Mouse (Mus musculus) heart, adult 2 months (tissue): ENCODE data around the gene Tor1aip2. TPM values are rescaled to one million over a fixed set of nuclear protein-coding genes. Genes with fewer than 3 reads are reported as not detected.

Source experiments
- DNase-seq, 2 experiments: peaks; one replicate each; pipeline ENCODE4 v3.0.0; 2021
- H3K27ac ChIP-seq: fragments of 200-600 bp; 2 replicates; pipeline ENCODE4 v1.8.1; 2022
- H3K27me3 ChIP-seq: fragments of 200-500 bp; 2 replicates; pipeline ENCODE4 v1.6.1; 2012; ENCODE audit warnings: mild to moderate bottlenecking, low read length, inconsistent platforms, mixed read lengths; ENCODE audit not compliant: control insufficient read depth, insufficient read depth
- H3K36me3 ChIP-seq: fragments of 200-500 bp; 2 replicates; pipeline ENCODE4 v1.6.1; 2012; ENCODE audit warnings: low read length, inconsistent platforms; ENCODE audit not compliant: control insufficient read depth, insufficient read depth
- H3K4me1 ChIP-seq: fragments of 200-500 bp; 2 replicates; pipeline ENCODE4 v1.6.1; 2011; ENCODE audit warnings: low read length; ENCODE audit not compliant: control insufficient read depth, insufficient read depth
- H3K4me3 ChIP-seq: fragments of 200-600 bp; 2 replicates; pipeline ENCODE4 v1.8.1; 2022
- H3K79me2 ChIP-seq: fragments of 200-500 bp; replicated peaks from 2 replicates; pipeline ENCODE4 v1.6.1; 2012; ENCODE audit warnings: mild to moderate bottlenecking, inconsistent platforms, low read length, moderate library complexity, mixed read lengths; ENCODE audit not compliant: control insufficient read depth, insufficient read depth
- H3K9ac ChIP-seq: fragments of 200-500 bp; 2 replicates; pipeline ENCODE4 v1.6.1; 2012; ENCODE audit warnings: low read depth, mild to moderate bottlenecking, control low read depth, inconsistent platforms, low read length, mixed read lengths
- CTCF ChIP-seq: fragments of 200-600 bp; IDR thresholded peaks from 2 replicates; pipeline ENCODE4 v1.8.1; 2022; ENCODE audit warnings: antibody characterized with exemption, mild to moderate bottlenecking, moderate library complexity
- EP300 ChIP-seq: fragments of 200-500 bp; IDR thresholded peaks from 2 replicates; pipeline ENCODE4 v1.6.1; 2011; ENCODE audit warnings: low read depth, low read length, control low read depth; ENCODE audit not compliant: insufficient read depth
- POLR2A ChIP-seq: fragments of 200-500 bp; IDR thresholded peaks from 2 replicates; pipeline ENCODE4 v1.6.1; 2011; ENCODE audit warnings: mild to moderate bottlenecking, low read depth, low read length, control low read depth; ENCODE audit not compliant: insufficient read depth
- WGBS: fragments of 180-500 bp; shearing (Covaris S2); methylation state at CpG from one replicate; pipeline ENCODE4 v1.1.7; 2018; 5-methylcytosine and 5-hydroxymethylcytosine counted together
- intact Hi-C: fragments of 180-260 bp; cut with DNase I; formaldehyde crosslinking; loops from one replicate; pipeline ENCODE4 v1.15.1; 2025
- polyA plus RNA-seq: library from polyadenylated mRNA; depleted of rRNA; stranded (reverse); fragments of >200 nt; gene quantifications from 2 replicates; pipeline ENCODE4 v1.2.3, GENCODE M21; 2012
- total RNA-seq, 2 experiments: library from RNA; stranded (reverse); gene quantifications; 2 replicates each; pipeline ENCODE4 v1.2.3; 2021

Tor1aip2 gene
- total and polyA plus RNA-seq, 3 experiments = 40.3 to 51.0 (median 42.9) TPM

DNA sequence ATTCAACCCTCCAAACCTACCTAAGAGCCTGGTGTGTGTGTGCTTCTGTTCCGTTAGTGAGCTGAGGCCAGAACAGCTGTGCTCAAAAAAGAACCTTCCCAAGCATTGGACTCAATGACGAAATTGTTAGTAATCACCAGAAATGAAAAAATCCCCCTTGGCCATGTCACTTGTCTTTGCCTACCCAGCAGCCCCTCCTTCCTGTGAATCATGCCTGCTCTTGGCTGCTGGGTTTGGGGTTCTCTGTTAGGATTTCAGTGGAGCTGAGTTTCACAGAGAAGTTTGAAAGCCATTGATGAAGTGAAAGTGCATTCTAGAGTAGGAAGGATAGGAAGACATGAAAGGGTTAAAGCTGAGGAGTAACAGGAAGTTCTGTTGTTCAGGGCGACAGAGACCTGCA, 30.9 kb downstream of the Tor1aip2 start:
- 46% methylated on average over 3 of the region's 3 CpGs for WGBS

DNA sequence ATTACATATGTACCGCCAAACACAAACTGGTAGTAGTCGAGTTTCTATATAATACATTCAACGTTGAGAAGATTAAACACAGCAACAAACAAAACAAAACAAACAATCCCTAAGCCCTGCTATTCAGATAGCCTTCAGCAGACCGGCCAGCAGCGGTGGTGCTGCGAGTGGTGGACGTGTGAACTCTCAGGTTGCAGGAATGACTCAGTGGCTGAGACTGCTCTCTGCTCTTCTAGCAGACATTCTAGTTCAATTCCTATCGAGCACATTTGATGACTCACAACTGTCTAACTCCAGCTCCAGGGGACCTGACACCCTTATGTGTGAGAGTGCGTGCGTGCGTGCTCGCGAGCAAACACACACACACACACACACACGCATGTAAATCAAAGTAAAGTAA, 34.9 kb downstream of the Tor1aip2 start:
- Histone ChIP-seq H3K36me3 (no peaks in the 10 kb centered on the region; the same call in 1 of the 2 replicates), H3K9ac (no peak overlapping the region), H3K79me2 (no peaks in the 10 kb centered on the region), H3K4me3 (no peak overlapping the region), H3K27ac (no peak overlapping the region), H3K4me1 (peaks cover 2% of the 10 kb centered on the region), H3K27me3 (no peaks in the 10 kb centered on the region)
- DNase-seq = no peak
- WGBS = 53% methylated on average over 14 of the region's 14 CpGs
- intact Hi-C loops = no loop called here
- TF ChIP-seq POLR2A (no peak), CTCF (no peak), EP300 (no peak)

More for the DNA sequence above, 30.9 kb downstream of the Tor1aip2 start:
- Histone ChIP-seq H3K27ac (no peak overlapping the region), H3K4me3 (no peak overlapping the region), H3K9ac (no peak overlapping the region), H3K79me2 (no peaks in the 10 kb centered on the region), H3K36me3 (no peaks in the 10 kb centered on the region; the same call in 1 of the 2 replicates), H3K27me3 (no peaks in the 10 kb centered on the region), H3K4me1 (peaks cover 2% of the 10 kb centered on the region)
- intact Hi-C loops = no loop called here
- TF ChIP-seq EP300 (no peak), CTCF (no peak), POLR2A (no peak)
- DNase-seq = no peak

- Histone ChIP-seq H3K27ac (no peak overlapping the region), H3K4me3 (no peak overlapping the region), H3K27me3 (no peaks in the 10 kb centered on the region), H3K9ac (no peak overlapping the region), H3K4me1 (no peaks in the 10 kb centered on the region; the same call in 1 of the 2 replicates), H3K79me2 (no peaks in the 10 kb centered on the region), H3K36me3 (no peaks in the 10 kb centered on the region)
- WGBS = 60% methylated on average over 15 of the region's 15 CpGs
- DNase-seq = no peak
- intact Hi-C loops = no loop called here
- TF ChIP-seq EP300 = no peak
- TF ChIP-seq CTCF = no peak
- no peak for TF ChIP-seq POLR2A
Measured at GRCm38 (mm10) chr1:156073169-156073821, 38.1 kb downstream of the Tor1aip2 start.

DNA sequence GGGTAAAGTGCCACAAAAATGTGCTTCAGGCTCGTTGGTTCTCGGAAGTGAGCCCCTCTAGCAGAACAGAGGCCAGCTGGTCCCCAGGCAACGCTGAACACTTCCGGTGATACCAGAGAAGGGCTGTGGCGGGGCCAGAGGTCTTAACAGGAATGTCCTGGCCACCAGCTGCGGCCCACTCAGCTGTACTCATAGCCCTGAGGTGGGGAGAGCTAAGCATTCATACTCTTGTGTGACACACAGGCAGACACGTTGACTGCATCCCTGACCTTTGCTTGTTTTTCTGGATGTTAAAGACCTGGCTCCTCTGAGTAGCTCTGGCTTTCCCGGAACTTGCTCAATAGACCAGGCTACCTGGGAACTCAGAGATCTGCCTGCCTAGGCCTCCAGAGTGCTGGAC, 39.4 kb downstream of the Tor1aip2 start:
- Histone ChIP-seq H3K4me3 (no peak overlapping the region), H3K27me3 (no peaks in the 10 kb centered on the region), H3K9ac (no peak overlapping the region), H3K36me3 (no peaks in the 10 kb centered on the region), H3K4me1 (no peaks in the 10 kb centered on the region; the same call in 1 of the 2 replicates), H3K27ac (no peak overlapping the region), H3K79me2 (no peaks in the 10 kb centered on the region)
- WGBS = 38% methylated on average over 8 of the region's 8 CpGs
- intact Hi-C loops = no loop called here
- DNase-seq = no peak
- TF ChIP-seq CTCF = no peak
- TF ChIP-seq POLR2A = no peak
- no peak for TF ChIP-seq EP300

DNA sequence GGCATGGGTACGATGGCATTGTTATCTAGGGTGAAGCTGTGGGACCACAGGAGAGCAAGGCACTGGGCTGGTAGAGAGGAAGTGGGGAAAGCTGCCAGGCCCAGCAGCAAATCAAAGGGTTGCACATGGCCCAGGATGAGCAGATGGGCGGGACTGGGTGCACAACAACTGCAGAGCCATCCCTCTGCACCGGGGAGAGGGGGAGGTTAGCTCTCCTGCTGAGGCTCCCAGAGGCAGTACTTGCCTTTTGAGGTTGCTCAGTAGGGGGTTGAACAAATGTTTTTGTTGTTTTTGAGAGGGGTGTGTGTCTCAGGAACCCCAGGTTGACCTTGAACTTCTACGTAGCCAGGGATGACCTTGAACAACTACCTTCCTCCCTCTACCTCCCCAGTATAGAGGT, 41.3 kb downstream of the Tor1aip2 start:
- DNase-seq = no peak
- Histone ChIP-seq H3K4me1 (no peaks in the 10 kb centered on the region; the same call in 1 of the 2 replicates), H3K27ac (no peak overlapping the region), H3K79me2 (no peaks in the 10 kb centered on the region), H3K36me3 (no peaks in the 10 kb centered on the region), H3K4me3 (no peak overlapping the region), H3K27me3 (no peaks in the 10 kb centered on the region), H3K9ac (no peak overlapping the region)
- TF ChIP-seq CTCF = no peak
- no peak for TF ChIP-seq EP300
- no peak for TF ChIP-seq POLR2A
- intact Hi-C loops = no loop called here
- 67% methylated on average over 4 of the region's 4 CpGs for WGBS

DNA sequence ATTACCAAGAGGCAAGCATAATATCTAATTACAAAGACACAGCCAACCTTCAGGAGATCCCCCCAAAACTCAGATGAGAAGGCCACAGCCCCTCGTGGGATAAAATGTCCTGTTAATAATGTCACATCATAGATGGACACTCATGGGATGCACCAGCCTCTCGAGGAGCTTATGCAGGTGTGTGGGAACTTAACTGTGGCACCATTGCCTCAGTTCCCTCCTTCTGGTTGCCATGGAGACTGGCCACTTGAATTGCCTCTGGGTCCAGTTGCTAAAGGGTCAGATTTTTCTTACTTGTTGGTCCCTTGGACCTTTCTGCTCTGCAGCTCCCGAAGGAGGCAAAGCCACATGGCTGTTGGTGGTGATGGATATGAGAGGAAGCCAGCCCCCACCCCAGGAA, 42.5 kb downstream of the Tor1aip2 start:
- H3K36me3 ChIP-seq = no peaks in the 10 kb centered on the region
- H3K4me1 ChIP-seq = no peaks in the 10 kb centered on the region; the same call in 1 of the 2 replicates
- no peak for DNase-seq
- no peak overlapping the region for H3K27ac ChIP-seq
- no peaks in the 10 kb centered on the region for H3K79me2 ChIP-seq
- no peak for TF ChIP-seq CTCF
- TF ChIP-seq EP300 = no peak
- no peak for TF ChIP-seq POLR2A
- H3K4me3 ChIP-seq = no peak overlapping the region
- intact Hi-C loops = no loop called here
- H3K27me3 ChIP-seq = no peaks in the 10 kb centered on the region
- no peak overlapping the region for H3K9ac ChIP-seq
- 59% methylated on average over 3 of the region's 3 CpGs for WGBS
